Mouse (Mus musculus) WW6 (cell line): Measurements from ENCODE around the gene Slc36a1.

Experiments used
- DNase-seq: peaks from one replicate; pipeline ENCODE4 v3.0.0-alpha.2; 2013; ENCODE audit warnings: low read depth, low spot score

Slc36a1 gene

DNA sequence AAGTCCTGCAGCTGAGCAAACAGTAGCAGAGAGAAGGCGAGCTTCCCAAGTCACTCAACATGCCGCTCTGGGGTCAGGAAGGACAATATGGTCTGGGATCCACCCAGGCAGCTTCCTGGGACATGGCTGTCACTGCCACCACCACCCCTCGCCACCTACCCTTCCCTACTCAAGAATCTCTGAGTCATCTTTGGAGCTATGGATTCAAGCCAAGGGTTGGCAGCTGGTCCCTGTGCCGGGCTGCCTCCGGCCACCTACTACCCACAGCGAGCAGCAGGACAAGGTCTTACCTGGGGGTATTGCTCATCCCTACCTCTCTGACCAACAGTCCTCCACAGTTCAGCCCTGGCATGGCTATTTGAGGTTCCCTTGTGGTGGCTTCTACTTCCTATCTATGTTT is 70.6 kb downstream of the Slc36a1 start:
- no peak for DNase-seq
